Mouse (Mus musculus): Measurements from ENCODE around the gene Lrmda. TPM values are rescaled to one million over a fixed set of nuclear protein-coding genes. Genes with fewer than 3 reads are reported as not detected.

Lrmda gene
- polyA plus RNA-seq, 1 experiment from 2014 or later: not detected

GRCm38 (mm10) chr14:22922571-22922970 is 903.1 kb downstream of the Lrmda start:
- H3K4me1 ChIP-seq (replicated peaks; ENCODE audit: control insufficient read depth, insufficient read depth, low read length): no peaks in the 10 kb centered on the region
- H3K36me3 ChIP-seq (ENCODE audit: control insufficient read depth, insufficient read depth, low read length): no peaks in the 10 kb centered on the region
- no peak overlapping the region for H3K4me3 ChIP-seq (ENCODE audit: low read depth, low read length)
- 86% methylated on average over 4 of the region's 4 CpGs for WGBS
- no peak overlapping the region for H3K27ac ChIP-seq (ENCODE audit: low read depth, low read length)
- H3K9ac ChIP-seq (ENCODE audit: low read length): no peak overlapping the region
- DNase-seq (ENCODE audit: low spot score) (no peak), ATAC-seq (replicated peaks; ENCODE audit: low FRiP score) (no peak)
- H3K9me3 ChIP-seq (ENCODE audit: control insufficient read depth, low read length): no peaks in the 10 kb centered on the region
- no peak overlapping the region for H3K4me2 ChIP-seq (ENCODE audit: low read depth, low read length, severe bottlenecking)
- H3K27me3 ChIP-seq (ENCODE audit: control insufficient read depth, insufficient read depth, low read length): no peaks in the 10 kb centered on the region

- ATAC-seq (replicated peaks; ENCODE audit: low FRiP score): no peak
- H3K9me3 ChIP-seq (ENCODE audit: control insufficient read depth, low read length): no peaks in the 10 kb centered on the region
- no peak for DNase-seq (ENCODE audit: low spot score)
- no peak overlapping the region for H3K4me2 ChIP-seq (ENCODE audit: low read depth, low read length, severe bottlenecking)
- H3K4me3 ChIP-seq (ENCODE audit: low read depth, low read length): no peak overlapping the region
- H3K27ac ChIP-seq (ENCODE audit: low read depth, low read length): no peak overlapping the region
- no peaks in the 10 kb centered on the region for H3K27me3 ChIP-seq (ENCODE audit: control insufficient read depth, insufficient read depth, low read length)
- 79% methylated on average over 1 of the region's 2 CpGs for WGBS
- H3K4me1 ChIP-seq (replicated peaks; ENCODE audit: control insufficient read depth, insufficient read depth, low read length): no peaks in the 10 kb centered on the region
- no peak overlapping the region for H3K9ac ChIP-seq (ENCODE audit: low read length)
- no peaks in the 10 kb centered on the region for H3K36me3 ChIP-seq (ENCODE audit: control insufficient read depth, insufficient read depth, low read length)
Measured at GRCm38 (mm10) chr14:22923251-22923650, 903.7 kb downstream of the Lrmda start.

GRCm38 (mm10) chr14:22928263-22928662 is 908.8 kb downstream of the Lrmda start:
- no peak overlapping the region for H3K4me2 ChIP-seq (ENCODE audit: low read depth, low read length, severe bottlenecking)
- no peak overlapping the region for H3K9ac ChIP-seq (ENCODE audit: low read length)
- H3K9me3 ChIP-seq (ENCODE audit: control insufficient read depth, low read length): no peaks in the 10 kb centered on the region
- no peaks in the 10 kb centered on the region for H3K4me1 ChIP-seq (replicated peaks; ENCODE audit: control insufficient read depth, insufficient read depth, low read length)
- H3K36me3 ChIP-seq (ENCODE audit: control insufficient read depth, insufficient read depth, low read length): no peaks in the 10 kb centered on the region
- no peaks in the 10 kb centered on the region for H3K27me3 ChIP-seq (ENCODE audit: control insufficient read depth, insufficient read depth, low read length)
- no peak overlapping the region for H3K4me3 ChIP-seq (ENCODE audit: low read depth, low read length)
- no peak for DNase-seq (ENCODE audit: low spot score)
- H3K27ac ChIP-seq (ENCODE audit: low read depth, low read length): no peak overlapping the region
- no peak for ATAC-seq (replicated peaks; ENCODE audit: low FRiP score)
- WGBS: 87% methylated on average over 2 of the region's 2 CpGs

GRCm38 (mm10) chr14:22928683-22929082 is 909.2 kb downstream of the Lrmda start:
- no peak for DNase-seq (ENCODE audit: low spot score)
- Histone ChIP-seq H3K36me3 (ENCODE audit: control insufficient read depth, insufficient read depth, low read length) (no peaks in the 10 kb centered on the region), H3K4me2 (ENCODE audit: low read depth, low read length, severe bottlenecking) (no peak overlapping the region), H3K4me1 (replicated peaks; ENCODE audit: control insufficient read depth, insufficient read depth, low read length) (no peaks in the 10 kb centered on the region), H3K9ac (ENCODE audit: low read length) (no peak overlapping the region), H3K9me3 (ENCODE audit: control insufficient read depth, low read length) (no peaks in the 10 kb centered on the region), H3K4me3 (ENCODE audit: low read depth, low read length) (no peak overlapping the region), H3K27me3 (ENCODE audit: control insufficient read depth, insufficient read depth, low read length) (no peaks in the 10 kb centered on the region), H3K27ac (ENCODE audit: low read depth, low read length) (no peak overlapping the region)
- ATAC-seq (replicated peaks; ENCODE audit: low FRiP score): no peak
- 88% methylated on average over 1 of the region's 1 CpGs for WGBS

GRCm38 (mm10) chr14:22929585-22929984 is 910.1 kb downstream of the Lrmda start:
- Histone ChIP-seq H3K9me3 (ENCODE audit: control insufficient read depth, low read length) (no peaks in the 10 kb centered on the region), H3K27ac (ENCODE audit: low read depth, low read length) (no peak overlapping the region), H3K9ac (ENCODE audit: low read length) (no peak overlapping the region), H3K36me3 (ENCODE audit: control insufficient read depth, insufficient read depth, low read length) (no peaks in the 10 kb centered on the region), H3K4me3 (ENCODE audit: low read depth, low read length) (no peak overlapping the region), H3K4me2 (ENCODE audit: low read depth, low read length, severe bottlenecking) (no peak overlapping the region), H3K4me1 (replicated peaks; ENCODE audit: control insufficient read depth, insufficient read depth, low read length) (no peaks in the 10 kb centered on the region), H3K27me3 (ENCODE audit: control insufficient read depth, insufficient read depth, low read length) (no peaks in the 10 kb centered on the region)
- DNase-seq (ENCODE audit: low spot score): no peak
- ATAC-seq (replicated peaks; ENCODE audit: low FRiP score): no peak
- 93% methylated on average over 2 of the region's 2 CpGs for WGBS

- ATAC-seq (replicated peaks; ENCODE audit: low FRiP score) (no peak), DNase-seq (ENCODE audit: low spot score) (no peak)
- H3K4me1 ChIP-seq (replicated peaks; ENCODE audit: control insufficient read depth, insufficient read depth, low read length): no peaks in the 10 kb centered on the region
- H3K9ac ChIP-seq (ENCODE audit: low read length): no peak overlapping the region
- H3K27me3 ChIP-seq (ENCODE audit: control insufficient read depth, insufficient read depth, low read length): no peaks in the 10 kb centered on the region
- no peak overlapping the region for H3K4me3 ChIP-seq (ENCODE audit: low read depth, low read length)
- no peaks in the 10 kb centered on the region for H3K9me3 ChIP-seq (ENCODE audit: control insufficient read depth, low read length)
- WGBS: 91% methylated on average over 9 of the region's 9 CpGs
- H3K27ac ChIP-seq (ENCODE audit: low read depth, low read length): no peak overlapping the region
- no peak overlapping the region for H3K4me2 ChIP-seq (ENCODE audit: low read depth, low read length, severe bottlenecking)
- H3K36me3 ChIP-seq (ENCODE audit: control insufficient read depth, insufficient read depth, low read length): no peaks in the 10 kb centered on the region
Measured at GRCm38 (mm10) chr14:22930488-22931046, 911.1 kb downstream of the Lrmda start.

GRCm38 (mm10) chr14:22931114-22931822 is 911.8 kb downstream of the Lrmda start:
- no peak overlapping the region for H3K27ac ChIP-seq (ENCODE audit: low read depth, low read length)
- WGBS: 85% methylated on average over 4 of the region's 4 CpGs

GRCm38 (mm10) chr14:22936701-22937100 is 917.2 kb downstream of the Lrmda start:
- Histone ChIP-seq H3K4me2 (ENCODE audit: low read depth, low read length, severe bottlenecking) (no peak overlapping the region), H3K27ac (ENCODE audit: low read depth, low read length) (no peak overlapping the region), H3K36me3 (ENCODE audit: control insufficient read depth, insufficient read depth, low read length) (no peaks in the 10 kb centered on the region), H3K9me3 (ENCODE audit: control insufficient read depth, low read length) (no peaks in the 10 kb centered on the region), H3K4me1 (replicated peaks; ENCODE audit: control insufficient read depth, insufficient read depth, low read length) (no peaks in the 10 kb centered on the region), H3K9ac (ENCODE audit: low read length) (no peak overlapping the region), H3K27me3 (ENCODE audit: control insufficient read depth, insufficient read depth, low read length) (no peaks in the 10 kb centered on the region), H3K4me3 (ENCODE audit: low read depth, low read length) (no peak overlapping the region)
- 75% methylated on average over 3 of the region's 3 CpGs for WGBS
- DNase-seq (ENCODE audit: low spot score): no peak
- no peak for ATAC-seq (replicated peaks; ENCODE audit: low FRiP score)

More at GRCm38 (mm10) chr14:22931114-22931822, 911.8 kb downstream of the Lrmda start:
- H3K4me1 ChIP-seq (replicated peaks; ENCODE audit: control insufficient read depth, insufficient read depth, low read length): no peaks in the 10 kb centered on the region
- no peak for ATAC-seq (replicated peaks; ENCODE audit: low FRiP score)
- H3K36me3 ChIP-seq (ENCODE audit: control insufficient read depth, insufficient read depth, low read length): no peaks in the 10 kb centered on the region
- DNase-seq (ENCODE audit: low spot score): no peak
- H3K9ac ChIP-seq (ENCODE audit: low read length): no peak overlapping the region
- no peaks in the 10 kb centered on the region for H3K27me3 ChIP-seq (ENCODE audit: control insufficient read depth, insufficient read depth, low read length)
- H3K4me2 ChIP-seq (ENCODE audit: low read depth, low read length, severe bottlenecking): no peak overlapping the region
- no peaks in the 10 kb centered on the region for H3K9me3 ChIP-seq (ENCODE audit: control insufficient read depth, low read length)
- H3K4me3 ChIP-seq (ENCODE audit: low read depth, low read length): no peak overlapping the region

GRCm38 (mm10) chr14:22940576-22940975 is 921.1 kb downstream of the Lrmda start:
- Histone ChIP-seq H3K4me1 (replicated peaks; ENCODE audit: control insufficient read depth, insufficient read depth, low read length) (no peaks in the 10 kb centered on the region), H3K36me3 (ENCODE audit: control insufficient read depth, insufficient read depth, low read length) (no peaks in the 10 kb centered on the region), H3K9me3 (ENCODE audit: control insufficient read depth, low read length) (no peaks in the 10 kb centered on the region), H3K4me3 (ENCODE audit: low read depth, low read length) (no peak overlapping the region), H3K27me3 (ENCODE audit: control insufficient read depth, insufficient read depth, low read length) (no peaks in the 10 kb centered on the region), H3K27ac (ENCODE audit: low read depth, low read length) (no peak overlapping the region), H3K9ac (ENCODE audit: low read length) (no peak overlapping the region), H3K4me2 (ENCODE audit: low read depth, low read length, severe bottlenecking) (no peak overlapping the region)
- no peak for ATAC-seq (replicated peaks; ENCODE audit: low FRiP score)
- no peak for DNase-seq (ENCODE audit: low spot score)
- 67% methylated on average over 2 of the region's 2 CpGs for WGBS
